Mouse (Mus musculus) C2C12 (cell line): Measurements from ENCODE around the gene Camkmt.

Experiments
- CEBPB ChIP-seq: IDR thresholded peaks from one replicate; pipeline ENCODE4 v1.6.1; 2011; ENCODE audit warnings: low read depth, mild to moderate bottlenecking, control low read depth, moderate library complexity
- CTCF ChIP-seq: IDR thresholded peaks from one replicate; pipeline ENCODE4 v1.5.1; 2011; ENCODE audit not compliant: control insufficient read depth, insufficient read depth, insufficient read length
- FOSL1 ChIP-seq: IDR thresholded peaks from one replicate; pipeline ENCODE4 v1.8.0; 2011; ENCODE audit warnings: mild to moderate bottlenecking, low read length; ENCODE audit not compliant: poor library complexity, insufficient read depth, severe bottlenecking
- MAX ChIP-seq: IDR thresholded peaks from one replicate; pipeline ENCODE4 v1.6.1; 2011; ENCODE audit warnings: mild to moderate bottlenecking, control low read depth
- MYOD1 ChIP-seq: IDR thresholded peaks from one replicate; pipeline ENCODE4 v1.6.1; 2011; ENCODE audit warnings: low read depth; ENCODE audit not compliant: control insufficient read depth, insufficient read length
- MYOG ChIP-seq: IDR thresholded peaks from one replicate; pipeline ENCODE4 v1.6.1; 2011; ENCODE audit not compliant: control insufficient read depth, insufficient read length; ENCODE audit errors: extremely low read depth
- USF1 ChIP-seq: IDR thresholded peaks from one replicate; pipeline ENCODE4 v1.6.1; 2011; ENCODE audit warnings: low read depth, mild to moderate bottlenecking, control low read depth, moderate library complexity

GRCm38 (mm10) chr17:85342471-85342870 lies 252.1 kb downstream of the Camkmt start:
- no peak for TF ChIP-seq CTCF
- no peak for TF ChIP-seq CEBPB
- TF ChIP-seq FOSL1 = no peak
- no peak for TF ChIP-seq MAX
- no peak for TF ChIP-seq USF1
- TF ChIP-seq MYOD1 = no peak
- TF ChIP-seq MYOG = no peak
